ENCODE assay signal across 20 mouse cellular contexts in the genomic region with DNA sequence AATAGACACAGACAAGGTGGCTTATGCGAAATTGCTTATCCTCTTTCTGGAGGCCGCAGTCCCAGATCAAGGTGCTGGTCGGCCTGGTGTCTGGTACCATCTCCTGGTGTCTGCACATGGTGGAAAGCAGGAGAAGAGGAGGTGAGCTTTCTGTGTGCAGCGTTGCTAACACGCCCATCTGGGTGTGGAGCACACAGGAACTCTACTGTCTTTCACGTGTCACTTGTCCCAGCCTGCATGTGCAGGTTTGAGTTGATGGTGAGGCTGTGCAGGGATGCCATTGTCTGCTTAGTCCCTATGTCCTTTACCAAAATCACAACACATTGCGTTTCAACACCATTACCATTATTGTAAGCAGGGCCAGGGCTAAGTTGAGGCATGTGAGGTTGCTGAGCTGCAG.
"Had no signal": no experiment of that assay in that cellular context is flagged by ENCODE, and none has a peak within 500 bp of the region (broad histone marks: within the 10 kb centered on the region; RNA-seq: fewer than 3 reads in every experiment).

No protein-coding gene starts in this region.

- ATAC-seq: liver, postnatal 0 days; lung, postnatal 0 days; midbrain, embryonic 13.5 days; midbrain, embryonic 15.5 days had no signal

- H3K36me3 ChIP-seq: liver, embryonic 15.5 days; lung, embryonic 15.5 days; midbrain, embryonic 13.5 days; midbrain, embryonic 15.5 days; neural tube, embryonic 12.5 days; stomach, embryonic 15.5 days had no signal

- DNase-seq: liver, postnatal 0 days; lung, adult 2 months; lung, postnatal 14 days; lung, postnatal 36 days; right cerebral cortex, postnatal 25 days; right cerebral cortex, postnatal 4 days; spleen, adult 18-20 months; thymus, adult 2 months; thymus, postnatal 25 days; thymus, postnatal 4 days had no signal

- H3K27ac ChIP-seq: liver, embryonic 15.5 days; lung, embryonic 15.5 days; macrophage; midbrain, embryonic 13.5 days; midbrain, embryonic 15.5 days; neural tube, embryonic 12.5 days; stomach, embryonic 15.5 days had no signal

- H3K9ac ChIP-seq: liver, embryonic 15.5 days; liver, postnatal 0 days; lung, embryonic 15.5 days; midbrain, embryonic 13.5 days; midbrain, embryonic 15.5 days; neural tube, embryonic 12.5 days; stomach, embryonic 15.5 days had no signal

- H3K4me2 ChIP-seq: liver, embryonic 15.5 days; lung, embryonic 15.5 days; midbrain, embryonic 11.5 days; midbrain, embryonic 13.5 days; midbrain, embryonic 15.5 days; neural tube, embryonic 12.5 days; stomach, embryonic 15.5 days had no signal

- H3K4me3 ChIP-seq: liver, embryonic 15.5 days; lung, embryonic 15.5 days; megakaryocyte, embryonic 14.5 days; midbrain, embryonic 13.5 days; midbrain, embryonic 15.5 days; neural tube, embryonic 12.5 days; stomach, embryonic 15.5 days had no signal

- H3K27me3 ChIP-seq: liver, embryonic 15.5 days; lung, embryonic 15.5 days; megakaryocyte, embryonic 14.5 days; midbrain, embryonic 15.5 days; neural tube, embryonic 12.5 days; stomach, embryonic 15.5 days had no signal

- H3K9me3 ChIP-seq: liver, embryonic 15.5 days; lung, embryonic 15.5 days; midbrain, embryonic 13.5 days; midbrain, embryonic 15.5 days; neural tube, embryonic 12.5 days; stomach, embryonic 15.5 days had no signal

- H3K4me1 ChIP-seq: midbrain, embryonic 15.5 days; neural tube, embryonic 12.5 days; stomach, embryonic 15.5 days had no signal
